Mouse (Mus musculus) layer of hippocampus, postnatal 25 days (tissue): ENCODE data around the gene Slc25a17. TPM values are rescaled to one million over a fixed set of nuclear protein-coding genes. Genes with fewer than 3 reads are reported as not detected.

ENCODE experiments used
- total RNA-seq, 2 experiments: library from RNA; stranded (reverse); gene quantifications; 2 replicates each; pipeline ENCODE4 v1.2.3; 2021

Gene Slc25a17
- total RNA-seq, 2 experiments from 2014 or later, result 42.4 to 44.8 TPM

Other genes starting within 250 kb of the Slc25a17 start
- 10 to 100 TPM; 89.6 to 94.5 TPM for gene Mrtfa, start 170.1 kb downstream of the Slc25a17 start, total RNA-seq
- 10 to 100 TPM; 21.3 to 24.9 TPM for gene Mchr1, start 125.3 kb downstream of the Slc25a17 start, total RNA-seq
- 100 to 1,000 TPM; 171 to 182 TPM for gene St13, start 39.3 kb upstream of the Slc25a17 start, total RNA-seq
- gene Xpnpep3, start 39.3 kb upstream of the Slc25a17 start, total RNA-seq, result 10 to 100 TPM; 13.4 to 15.3 TPM
- gene Dnajb7, start 47.5 kb upstream of the Slc25a17 start, total RNA-seq, result not detected
- 100 to 1,000 TPM; 124 to 153 TPM for gene Rbx1, start 105.5 kb upstream of the Slc25a17 start, total RNA-seq
- 10 to 100 TPM; 69.2 to 72.8 TPM for gene Ep300, start 224.5 kb upstream of the Slc25a17 start, total RNA-seq